Mouse (Mus musculus) c-Kit-positive CD71-positive TER-119-positive erythroid progenitor cells, embryonic 14.5 days (primary cell): ENCODE data around the gene Cd19.

Experiments
- DNase-seq: peaks from one replicate; pipeline ENCODE4 v3.0.0-alpha.2; 2013; ENCODE audit warnings: low spot score

Cd19 gene

DNA sequence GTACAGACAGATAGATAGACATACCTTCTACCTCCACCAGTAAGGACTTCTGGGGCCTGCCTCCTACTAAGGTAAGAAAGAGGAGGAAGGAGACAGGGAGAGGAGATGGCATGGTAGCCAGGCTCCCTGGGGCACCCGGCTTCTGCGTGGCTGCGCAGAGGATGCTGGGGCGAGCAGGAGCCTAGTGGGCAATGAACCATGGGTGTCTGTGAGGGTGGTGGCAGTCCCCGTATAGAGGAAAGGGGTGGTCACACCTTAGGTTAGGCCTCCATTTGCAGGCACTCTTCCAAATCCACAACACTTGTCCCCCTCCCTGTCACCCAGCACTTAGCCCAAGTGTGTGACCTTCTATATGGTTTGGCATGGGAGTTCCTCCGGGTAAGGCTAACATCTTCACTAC is at the start of gene Cd19:
TSS of gene Cd19 (minus strand) at position 165 of the 400 bp plus-strand sequence.
- no peak for DNase-seq

DNA sequence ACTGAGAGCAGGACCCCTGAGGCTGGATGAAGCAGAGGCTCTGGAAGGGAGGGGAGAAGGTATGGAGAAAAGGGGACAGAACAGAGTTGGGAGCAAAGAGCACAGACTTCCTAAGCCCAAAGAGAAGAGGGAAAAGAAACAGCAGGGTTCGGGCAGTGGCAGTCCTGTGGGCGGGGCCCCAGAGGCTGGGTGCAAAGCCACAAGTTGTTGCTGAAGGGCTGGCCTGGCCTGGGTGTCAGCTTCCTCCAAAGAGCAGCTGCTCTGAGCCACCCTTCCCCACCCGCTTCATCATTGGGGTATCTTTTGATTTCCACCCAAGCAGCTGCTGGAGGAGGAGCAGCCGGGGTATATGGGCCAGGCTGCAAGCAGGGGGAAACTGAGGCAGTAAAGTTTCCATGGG is 49.4 kb upstream of the Cd19 start:
- no peak for DNase-seq

DNA sequence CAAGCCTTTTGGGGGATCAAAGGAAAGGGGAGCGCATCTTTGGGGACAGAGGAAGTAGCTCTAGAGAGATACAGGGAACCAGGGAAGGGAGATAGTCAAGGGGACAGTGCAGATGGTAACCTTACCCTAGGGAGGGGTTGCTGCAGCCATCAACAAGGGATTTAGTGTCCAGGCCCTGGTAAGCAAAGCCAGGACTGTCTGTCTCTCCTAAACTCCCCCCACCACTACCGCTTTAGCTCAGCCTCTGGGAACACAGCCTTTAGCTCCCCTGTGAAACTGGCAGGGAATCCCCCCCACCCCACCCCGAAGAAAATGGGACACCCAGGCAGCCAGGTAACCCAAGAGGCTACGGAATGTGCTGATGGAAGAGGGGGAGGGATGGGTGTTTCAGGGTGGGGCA is 48.9 kb upstream of the Cd19 start:
- no peak for DNase-seq

DNA sequence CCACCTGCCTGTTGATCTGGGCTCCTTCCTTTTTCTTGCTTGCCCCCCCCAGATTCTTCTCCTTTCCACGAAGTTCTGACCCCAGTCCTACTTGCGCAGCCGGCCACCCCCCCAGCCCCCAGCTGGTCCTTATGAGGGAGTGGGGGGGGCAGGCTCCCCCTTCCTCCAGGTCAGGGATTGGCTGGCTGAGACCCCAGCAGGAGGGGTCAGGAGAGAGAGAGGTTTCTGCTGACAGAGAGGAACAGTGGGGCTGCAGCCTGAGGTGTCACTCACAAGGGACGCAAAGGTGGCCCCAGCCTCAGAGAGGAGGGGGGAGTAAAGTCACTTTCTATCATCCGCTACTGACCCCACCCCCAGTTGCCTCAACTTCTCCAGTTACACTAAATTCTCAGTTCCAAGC is 48.3 kb upstream of the Cd19 start, which contains the start of gene Atp2a1:
TSS of gene Atp2a1 (minus strand) at position 105 of the 400 bp plus-strand sequence.
- no peak for DNase-seq

DNA sequence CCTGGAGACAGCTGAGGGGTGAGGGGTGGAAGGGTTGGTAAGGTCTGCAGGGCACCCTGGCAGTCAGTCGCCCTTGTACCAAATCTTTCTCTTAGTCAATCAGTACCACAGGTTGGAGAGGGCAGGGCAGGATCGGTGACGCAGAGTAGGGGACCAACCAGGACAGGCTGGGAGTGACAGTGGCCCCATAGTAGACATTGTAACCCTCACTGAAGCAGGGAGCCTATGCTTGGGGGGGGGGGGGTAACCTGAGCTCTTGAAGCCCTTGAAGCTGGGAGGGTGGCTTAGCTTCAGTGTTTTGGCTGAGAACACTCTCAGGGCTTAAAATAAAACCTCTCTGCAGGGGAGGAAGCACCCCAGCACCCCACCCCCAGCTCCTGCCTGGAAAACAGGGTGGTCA is 46.9 kb upstream of the Cd19 start:
- no peak for DNase-seq

DNA sequence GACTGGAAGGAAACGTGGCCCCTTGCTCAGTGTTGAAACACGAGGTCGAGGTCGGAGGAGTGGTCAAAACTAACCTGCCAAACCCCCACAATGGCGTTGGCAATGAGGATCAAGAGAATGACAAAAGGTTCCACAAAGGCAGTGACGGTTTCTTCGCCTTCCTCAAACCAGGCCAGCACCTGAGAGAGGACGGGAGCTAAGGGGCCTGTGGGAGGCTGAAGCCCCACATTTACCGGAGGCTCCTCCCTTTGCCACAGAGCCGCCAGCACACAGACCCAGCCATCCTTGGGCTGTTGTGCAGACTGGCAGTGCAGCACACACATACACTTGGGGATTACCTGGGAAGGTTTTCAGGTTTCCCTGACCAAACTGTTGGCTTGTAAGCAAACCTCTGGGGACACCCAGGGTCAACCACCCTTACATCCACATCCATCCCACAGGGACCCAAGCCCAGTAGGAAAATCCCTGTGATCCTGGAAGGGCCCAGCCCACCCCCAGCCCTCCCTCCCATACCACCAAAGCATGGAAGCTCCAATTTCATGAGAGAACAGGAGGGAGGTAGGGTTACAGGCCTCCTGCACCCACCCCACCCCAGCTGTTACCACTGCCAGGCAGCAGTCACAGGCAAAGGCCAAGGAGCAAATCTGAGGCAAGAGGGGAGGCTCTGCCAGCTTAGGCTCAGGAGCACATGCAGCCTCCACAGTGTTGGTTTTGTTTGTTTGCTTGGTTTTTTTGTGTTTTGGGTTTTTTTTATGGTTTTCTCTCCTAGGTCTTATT is 46.1 kb upstream of the Cd19 start:
- no peak for DNase-seq

DNA sequence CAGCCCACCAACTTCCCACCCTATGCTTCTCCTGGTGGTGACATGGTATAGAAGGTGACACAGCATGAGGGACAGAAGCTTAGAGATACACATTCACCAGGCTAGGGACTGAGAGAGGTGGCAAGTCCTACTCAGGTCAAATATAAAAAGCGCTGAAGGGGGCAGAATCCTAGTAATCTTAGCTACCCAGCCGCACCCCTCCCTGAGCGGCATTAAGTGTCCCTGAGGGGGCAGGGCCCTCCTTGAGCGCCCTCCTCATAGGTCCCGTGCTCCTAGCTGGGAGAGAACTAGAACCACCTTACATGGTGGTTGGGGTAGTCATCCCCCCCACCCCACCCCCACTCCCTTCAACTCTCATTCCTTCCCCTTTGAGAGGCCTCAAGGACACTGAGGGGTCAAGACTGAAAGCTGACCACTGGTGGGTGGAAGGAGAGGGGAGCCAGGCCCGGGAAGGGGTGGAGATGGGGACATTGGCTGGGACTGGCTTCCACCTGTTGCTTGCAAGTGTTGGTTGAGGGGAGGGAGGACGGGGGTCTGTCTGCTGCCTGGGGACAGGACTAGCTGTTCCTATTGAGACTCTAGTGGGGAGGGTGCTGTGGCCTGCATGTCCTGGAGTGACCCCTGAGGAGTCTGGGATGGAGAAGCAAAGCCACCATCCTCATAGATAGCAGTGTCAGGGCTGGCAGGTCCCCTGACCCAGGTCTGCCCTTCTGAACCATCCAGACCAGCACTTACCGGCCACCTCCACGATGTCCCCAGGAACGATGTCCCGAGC is 44.3 kb upstream of the Cd19 start:
- no peak for DNase-seq

DNA sequence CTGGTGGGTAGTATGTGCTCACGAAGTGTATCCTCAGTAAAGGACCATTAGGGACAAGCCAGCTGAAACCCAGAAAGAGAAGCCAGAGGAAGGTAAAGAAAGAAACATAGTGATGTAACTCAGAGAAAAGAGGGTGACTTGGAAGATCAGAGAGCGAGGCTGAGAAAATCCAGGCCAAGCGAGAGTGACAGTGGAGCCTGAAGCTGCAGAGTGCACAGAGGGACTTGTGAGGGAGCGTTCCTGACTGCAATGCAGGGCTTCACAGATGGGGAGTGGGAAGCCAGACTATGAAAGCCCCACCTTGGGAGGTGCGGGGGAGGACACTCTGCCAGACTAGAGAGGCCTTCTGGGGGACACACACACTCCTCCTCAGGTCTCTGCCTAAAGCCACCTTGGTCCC is 43.5 kb upstream of the Cd19 start:
- DNase-seq: no peak

DNA sequence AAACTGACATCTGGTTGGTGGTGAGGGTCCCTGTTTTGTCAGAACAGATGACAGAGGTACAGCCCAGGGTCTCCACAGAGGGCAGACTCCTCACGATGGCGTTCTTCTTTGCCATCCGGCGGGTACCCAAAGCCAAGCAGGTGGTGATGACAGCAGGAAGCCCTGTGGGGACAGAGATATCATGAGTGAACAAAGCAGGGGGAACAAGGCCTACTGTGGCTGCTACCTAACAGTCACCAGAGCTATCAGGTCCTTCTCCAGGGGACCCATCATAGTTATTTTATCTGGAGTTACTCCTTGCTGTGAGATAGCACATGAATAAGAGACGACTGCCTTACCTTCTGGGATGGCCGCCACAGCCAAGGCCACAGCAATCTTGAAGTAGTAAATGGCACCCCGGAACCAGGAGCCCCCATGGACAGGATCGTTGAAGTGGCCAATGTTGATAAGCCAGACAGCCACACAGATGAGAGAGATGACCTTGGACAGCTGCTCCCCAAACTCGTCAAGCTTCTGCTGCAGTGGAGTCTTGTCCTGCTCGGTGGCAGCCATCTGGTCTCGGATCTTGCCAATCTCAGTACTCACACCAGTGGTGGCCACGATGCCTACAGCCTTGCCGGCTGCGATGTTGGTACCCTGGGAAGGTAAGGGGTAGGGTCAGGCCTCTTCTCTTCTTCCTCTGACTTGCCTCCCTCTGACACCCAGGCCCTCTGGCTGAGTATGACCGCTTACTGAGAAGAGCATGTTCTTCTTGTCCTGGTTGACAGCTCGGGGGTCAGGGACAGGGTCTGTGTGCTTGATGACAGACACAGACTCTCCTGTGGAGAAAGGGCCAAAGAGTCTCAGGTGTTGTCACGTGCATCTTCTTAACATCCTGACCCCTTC is 41.9 kb upstream of the Cd19 start:
- no peak for DNase-seq

DNA sequence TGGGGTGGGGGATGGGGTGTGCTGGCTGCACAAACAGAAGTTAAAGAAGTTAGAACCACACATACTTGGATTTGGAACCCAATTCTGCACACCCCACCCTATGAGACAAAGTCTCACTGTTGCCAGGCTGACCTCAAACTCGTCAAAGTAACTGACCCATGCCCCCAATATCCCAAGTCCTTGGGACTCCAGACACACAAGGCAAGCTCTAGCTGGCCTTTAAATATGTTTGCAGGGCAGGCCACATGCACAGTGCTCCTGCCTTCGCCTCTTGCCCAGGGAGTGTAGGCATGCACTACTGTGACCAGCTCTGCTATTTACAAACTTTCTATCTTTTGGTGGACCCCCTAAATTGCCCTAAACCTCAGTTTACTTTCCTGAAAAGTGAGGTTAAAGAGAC is 40.6 kb upstream of the Cd19 start:
- DNase-seq: no peak

DNA sequence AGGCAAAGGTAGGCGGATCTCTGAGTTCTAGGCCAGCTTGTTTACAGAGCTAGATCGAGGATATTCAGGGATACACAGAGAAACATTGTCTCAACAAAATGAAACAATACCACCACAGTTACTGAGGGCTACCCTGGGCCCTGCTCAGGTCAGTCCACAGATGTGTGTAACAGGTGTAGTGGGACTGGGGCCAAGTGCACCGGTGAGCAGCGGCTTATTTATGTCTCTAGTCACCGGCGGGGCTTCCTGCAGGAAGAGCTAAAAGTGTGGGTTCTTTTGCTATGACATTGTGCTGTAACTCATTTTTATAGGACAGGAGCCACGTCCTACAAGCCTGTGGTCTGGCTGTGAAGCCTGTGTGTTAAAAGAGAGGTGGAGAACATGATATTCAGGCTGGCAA is 39.2 kb upstream of the Cd19 start:
- DNase-seq: no peak

DNA sequence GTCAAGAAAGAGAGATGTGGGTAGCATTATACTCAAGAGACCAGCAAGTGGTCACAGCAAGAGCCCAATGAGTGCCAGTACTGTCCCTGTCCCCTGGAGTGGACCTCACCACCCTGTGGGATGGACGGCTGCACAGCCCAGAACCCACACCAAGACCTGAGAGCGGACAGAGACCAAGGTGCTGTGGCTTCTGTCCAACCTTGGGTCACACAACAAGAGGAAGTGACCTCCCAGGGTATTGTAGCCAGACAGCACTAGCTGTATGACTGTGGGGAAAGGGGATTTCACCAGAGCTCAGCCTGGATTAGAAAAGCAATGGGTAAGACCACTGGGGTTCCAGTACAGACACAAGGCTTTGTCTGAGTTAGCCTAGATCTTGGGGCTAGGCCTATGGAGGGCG is 37.6 kb upstream of the Cd19 start:
- DNase-seq: no peak

DNA sequence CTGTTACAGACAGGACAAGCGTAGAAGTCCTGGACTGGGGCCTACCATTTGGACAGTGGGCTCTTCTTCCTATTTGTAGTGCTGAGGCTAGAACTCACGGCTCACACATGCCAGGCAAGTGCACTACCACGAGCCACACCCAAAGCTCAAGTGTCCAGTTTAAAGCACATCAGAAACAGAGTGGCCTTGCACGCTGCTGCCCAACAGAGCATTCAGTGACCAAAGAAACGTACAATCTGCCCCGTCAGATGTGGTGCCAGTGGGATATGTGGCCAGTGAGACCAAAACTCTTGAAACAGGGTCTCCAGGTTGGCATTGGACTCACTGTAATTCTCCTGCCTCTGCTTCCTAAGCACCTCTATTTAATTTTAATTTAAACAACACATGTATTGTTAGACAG is 36.0 kb upstream of the Cd19 start:
- DNase-seq: no peak

DNA sequence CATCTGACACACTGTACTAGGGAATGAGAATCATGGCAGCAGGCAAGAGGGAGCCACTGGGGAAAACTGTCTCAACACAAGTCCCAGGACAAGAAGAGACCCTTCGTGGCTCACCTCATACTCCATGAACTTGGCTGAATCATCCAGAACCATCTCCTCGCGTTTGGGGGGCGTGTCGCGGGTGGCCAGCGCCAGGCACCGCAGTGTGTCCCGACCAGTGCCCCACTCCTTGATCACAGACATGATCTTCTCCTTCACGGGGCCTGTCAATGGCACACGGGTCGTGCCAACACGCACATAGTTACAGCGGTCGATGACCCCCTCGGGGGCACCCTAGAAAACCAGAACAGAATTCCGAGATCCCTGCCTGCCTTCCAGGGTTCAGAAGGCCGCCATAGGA is 35.3 kb upstream of the Cd19 start:
- DNase-seq: no peak

DNA sequence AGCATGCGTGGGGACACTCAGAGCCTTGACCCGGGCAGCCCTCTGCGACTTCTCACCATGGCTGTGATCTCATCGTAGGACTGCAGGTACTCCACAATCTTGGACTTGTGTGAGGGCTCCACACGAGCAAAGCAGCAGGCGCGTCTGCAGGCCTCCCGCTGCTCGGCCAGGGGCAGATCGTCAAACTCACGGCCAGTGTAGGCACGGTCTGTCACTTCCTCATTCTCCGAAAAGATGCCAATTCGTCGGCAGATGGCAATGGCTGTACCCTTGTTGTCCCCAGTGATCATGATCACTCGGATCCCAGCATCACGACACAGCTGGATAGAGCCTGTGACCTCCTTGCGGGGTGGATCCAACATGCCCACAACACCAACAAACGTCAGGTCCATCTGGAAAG is 33.8 kb upstream of the Cd19 start:
- no peak for DNase-seq

DNA sequence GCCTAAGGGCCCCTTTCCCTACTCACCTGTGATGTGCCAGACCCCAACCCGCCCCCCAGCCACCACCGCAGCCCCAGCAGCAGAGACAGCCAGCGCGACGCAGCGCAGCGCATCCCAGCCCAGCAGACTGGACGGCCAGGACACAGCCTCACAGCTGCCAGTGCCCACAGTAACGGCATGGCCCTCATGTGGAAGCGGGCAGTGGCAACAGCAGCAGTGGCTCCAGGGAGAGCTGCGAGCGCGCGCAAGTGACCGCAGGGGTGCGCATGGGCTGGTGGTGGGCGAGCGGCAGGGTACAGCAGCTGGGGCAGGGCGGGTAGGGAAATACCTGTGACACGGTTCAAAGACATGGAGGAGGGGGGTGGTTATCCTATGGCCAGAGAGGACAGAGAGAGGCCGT is 31.5 kb upstream of the Cd19 start:
- DNase-seq: no peak

DNA sequence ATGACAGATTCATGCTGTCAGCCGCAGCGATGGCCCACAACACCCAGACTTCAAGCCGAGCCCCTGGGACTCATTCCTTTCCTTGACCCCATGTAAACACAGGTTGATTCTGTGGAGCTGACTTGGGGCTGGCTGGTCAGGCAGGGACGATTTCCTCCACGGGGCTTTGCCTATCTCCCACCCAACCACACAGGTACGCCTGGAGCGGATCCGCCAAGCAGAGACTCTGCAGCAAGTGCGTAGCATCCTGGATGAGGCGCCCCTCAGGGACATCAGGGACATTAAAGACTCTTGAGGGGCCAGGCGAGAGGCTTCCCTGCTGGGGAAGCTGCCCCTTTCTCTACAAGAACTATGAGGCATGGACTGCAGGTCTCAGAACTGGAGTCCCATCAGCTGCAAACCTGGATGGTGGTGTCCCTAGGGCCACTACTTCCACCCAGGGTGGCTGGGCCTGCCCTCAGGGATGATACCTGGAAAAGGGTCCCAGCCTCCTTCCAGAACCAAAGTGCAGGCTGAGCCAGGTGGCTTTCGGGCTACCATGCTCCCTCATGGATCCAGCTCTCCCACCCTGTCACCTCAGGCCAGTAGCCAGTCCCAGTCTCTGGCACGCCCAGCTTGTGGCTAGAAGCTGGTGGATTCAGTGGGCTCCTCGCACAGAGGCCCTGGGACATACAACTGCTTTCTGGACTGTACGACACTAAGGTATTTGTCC is 30.6 kb upstream of the Cd19 start:
- DNase-seq: no peak

DNA sequence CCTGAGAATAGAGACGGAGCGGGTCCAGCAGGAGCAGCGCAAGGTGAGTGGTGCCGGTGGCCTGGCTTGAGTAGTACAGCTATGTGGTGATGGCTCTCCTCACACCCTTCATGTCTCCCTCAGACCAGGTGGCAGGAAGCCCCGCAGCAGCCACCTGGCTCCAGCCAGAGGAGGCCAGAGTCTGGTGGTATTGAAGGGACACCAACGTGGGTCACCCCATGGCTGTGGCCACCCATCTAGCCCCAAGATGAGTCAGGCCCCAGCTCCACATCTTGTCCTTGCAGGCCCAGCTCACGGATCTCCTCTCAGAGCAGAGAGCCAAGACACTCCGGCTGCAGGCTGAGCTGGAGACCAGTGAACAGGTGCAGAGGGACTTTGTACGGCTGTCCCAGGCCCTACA is 29.8 kb upstream of the Cd19 start:
- DNase-seq: no peak

DNA sequence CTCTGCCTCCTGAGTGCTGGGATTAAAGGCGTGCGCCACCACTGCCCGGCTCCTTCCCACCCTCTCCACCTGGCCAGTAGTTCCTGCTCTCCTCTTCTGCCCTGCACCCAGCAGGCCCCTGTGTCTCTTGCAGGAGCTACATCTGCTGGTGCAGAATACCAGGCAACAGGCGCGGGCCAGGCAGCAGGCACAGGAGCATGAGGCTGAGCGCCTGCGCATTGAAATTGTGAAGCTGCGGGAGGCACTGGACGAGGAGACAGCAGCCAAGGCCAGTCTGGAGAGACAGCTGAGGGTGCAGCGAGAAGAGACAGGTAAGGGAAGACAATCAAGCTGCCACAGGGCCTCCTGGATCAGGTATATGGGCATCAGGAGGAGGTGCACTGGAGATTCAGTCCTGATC is 29.3 kb upstream of the Cd19 start:
- no peak for DNase-seq

DNA sequence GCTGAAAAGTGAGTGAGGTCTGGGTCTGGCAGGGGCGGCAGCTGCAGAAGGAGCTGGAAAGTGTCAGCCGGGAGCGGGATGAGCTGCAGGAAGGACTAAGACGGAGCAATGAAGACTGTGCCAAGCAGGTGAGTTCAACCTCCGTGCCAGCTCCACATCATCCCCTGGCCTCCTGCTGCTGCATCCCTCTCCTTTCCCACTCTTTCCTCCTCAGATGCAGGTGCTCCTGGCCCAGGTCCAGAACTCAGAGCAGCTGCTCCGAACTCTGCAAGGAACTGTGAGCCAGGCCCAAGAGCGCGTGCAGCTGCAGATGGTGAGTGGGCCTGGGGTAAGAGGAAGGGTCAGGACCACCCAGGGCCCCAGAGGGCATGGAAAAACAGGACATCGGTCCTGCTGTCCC is 25.4 kb upstream of the Cd19 start:
- DNase-seq: no peak

DNA sequence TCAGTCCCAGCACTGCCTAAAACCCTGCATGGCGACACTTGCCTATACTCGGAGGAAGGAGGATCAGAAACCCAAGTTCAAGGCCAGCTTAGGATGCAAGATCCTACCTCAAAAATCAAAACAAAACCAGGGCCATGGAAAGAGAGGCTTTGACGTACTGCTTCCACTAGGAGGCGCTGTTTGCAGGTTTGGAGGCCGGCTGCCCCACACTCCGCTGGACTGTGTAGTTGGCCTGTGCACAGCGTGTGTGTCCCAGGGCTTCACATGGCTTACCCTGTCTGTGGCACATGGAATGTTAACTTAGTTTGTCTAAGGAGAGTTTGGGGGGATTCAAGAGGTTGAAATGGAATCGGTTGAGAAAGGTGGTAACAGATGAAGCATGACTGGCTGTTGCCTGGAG is 22.2 kb upstream of the Cd19 start:
- DNase-seq: peak; percentile 61

DNA sequence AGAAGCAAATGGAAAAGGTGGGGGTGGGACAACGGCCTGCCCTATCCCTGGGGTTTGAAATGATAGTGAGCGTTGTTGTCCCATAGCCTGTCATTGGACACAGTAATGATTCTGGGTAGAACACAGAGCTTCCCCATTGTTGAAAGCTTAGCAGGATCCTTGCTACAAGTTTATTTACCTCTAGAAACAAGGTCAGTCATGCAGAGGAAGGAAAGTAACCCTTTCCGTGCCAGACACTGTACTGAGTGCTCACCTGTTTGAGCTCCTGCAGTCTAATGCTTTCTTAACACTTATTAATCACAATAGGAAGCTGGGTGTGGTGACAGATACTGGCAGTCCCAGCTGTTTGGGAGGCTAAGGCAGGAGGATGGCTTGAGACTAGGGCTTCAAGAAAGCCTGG is 21.1 kb upstream of the Cd19 start:
- DNase-seq: no peak
